In genomic region chr16:78631797-78632196, GRCm38 (mm10) we compare ENCODE assay signal across 26 mouse cellular contexts. TPM values are rescaled to one million over a fixed set of nuclear protein-coding genes. Genes with fewer than 3 reads are reported as not detected.
A peak's percentile ranks its signal among the peaks of the same experiment; 100 is the strongest.
DNase-seq lines count a peak whose midpoint lies in the region; ATAC-seq and TF ChIP-seq lines count a peak whose summit lies in the region.
"Had no signal": no experiment of that assay in that cellular context is flagged by ENCODE, and none has a peak within 500 bp of the region (broad histone marks: within the 10 kb centered on the region; RNA-seq: fewer than 3 reads in every experiment).

No protein-coding gene starts in this region.

- no peak for TF ChIP-seq CTCF in liver, postnatal 0 days (IDR thresholded peaks at IDR 0.05; ENCODE audit: low read depth)

- H3K9ac ChIP-seq in kidney, embryonic 16.5 days (replicated peaks; ENCODE audit: low read length): no peak overlapping the region
- no peak overlapping the region for H3K9ac ChIP-seq in liver, embryonic 15.5 days
- H3K9ac ChIP-seq in liver, embryonic 12.5 days: no peak overlapping the region
- no peak overlapping the region for H3K9ac ChIP-seq in lung, embryonic 15.5 days
- H3K9ac ChIP-seq in liver, postnatal 0 days (replicated peaks): no peak overlapping the region
- H3K9ac ChIP-seq: embryonic facial prominence, embryonic 13.5 days; forebrain, embryonic 12.5 days; forebrain, embryonic 15.5 days; hindbrain, embryonic 12.5 days had no signal

- no peak overlapping the region for H3K4me2 ChIP-seq in kidney, embryonic 16.5 days (replicated peaks; ENCODE audit: low read depth, low read length)
- no peak overlapping the region for H3K4me2 ChIP-seq in liver, embryonic 15.5 days
- H3K4me2 ChIP-seq in liver, embryonic 12.5 days: no peak overlapping the region
- H3K4me2 ChIP-seq in lung, embryonic 15.5 days: no peak overlapping the region
- no peak overlapping the region for H3K4me2 ChIP-seq in liver, postnatal 0 days (ENCODE audit: low read depth, low read length)
- H3K4me2 ChIP-seq: embryonic facial prominence, embryonic 13.5 days; forebrain, embryonic 12.5 days; forebrain, embryonic 15.5 days; heart, embryonic 11.5 days; hindbrain, embryonic 12.5 days had no signal

- H3K27me3 ChIP-seq in kidney, embryonic 16.5 days (ENCODE audit: insufficient read depth, low read length): no peaks in the 10 kb centered on the region
- no peaks in the 10 kb centered on the region for H3K27me3 ChIP-seq in liver, embryonic 15.5 days
- no peaks in the 10 kb centered on the region for H3K27me3 ChIP-seq in liver, embryonic 12.5 days (replicated peaks)
- H3K27me3 ChIP-seq in lung, embryonic 15.5 days: no peaks in the 10 kb centered on the region
- no peaks in the 10 kb centered on the region for H3K27me3 ChIP-seq in liver, postnatal 0 days (ENCODE audit: insufficient read depth, low read length)
- H3K27me3 ChIP-seq: embryonic facial prominence, embryonic 13.5 days; forebrain, embryonic 12.5 days; forebrain, embryonic 15.5 days; hindbrain, embryonic 12.5 days had no signal

- WGBS in kidney, embryonic 16.5 days: 59% methylated on average over 5 of the region's 5 CpGs
- 58% methylated on average over 5 of the region's 5 CpGs for WGBS in liver, embryonic 15.5 days (ENCODE audit: insufficient replicate concordance)
- WGBS in liver, embryonic 12.5 days (ENCODE audit: insufficient replicate concordance): 67% methylated on average over 5 of the region's 5 CpGs
- WGBS in lung, embryonic 15.5 days: 49% methylated on average over 5 of the region's 5 CpGs
- 60% methylated on average over 5 of the region's 5 CpGs for whole genome bisulfite sequencing in liver, postnatal 0 days (ENCODE audit: insufficient replicate concordance)

- TF ChIP-seq EP300 in liver, postnatal 0 days (IDR thresholded peaks at IDR 0.05; ENCODE audit: low read depth): no peak

- no peak overlapping the region for H3K4me3 ChIP-seq in kidney, embryonic 16.5 days (ENCODE audit: low read length)
- H3K4me3 ChIP-seq in liver, embryonic 15.5 days (replicated peaks): no peak overlapping the region
- H3K4me3 ChIP-seq in liver, embryonic 12.5 days: no peak overlapping the region
- no peak overlapping the region for H3K4me3 ChIP-seq in lung, embryonic 15.5 days
- H3K4me3 ChIP-seq in liver, postnatal 0 days (ENCODE audit: low read depth, low read length): no peak overlapping the region
- H3K4me3 ChIP-seq: embryonic facial prominence, embryonic 10.5 days; embryonic facial prominence, embryonic 13.5 days; erythroblast, embryonic 14.5 days; forebrain, embryonic 12.5 days; forebrain, embryonic 15.5 days; heart, adult 2 months; hindbrain, embryonic 12.5 days had no signal

- no peak overlapping the region for H3K27ac ChIP-seq in kidney, embryonic 16.5 days (ENCODE audit: low read length)
- H3K27ac ChIP-seq in liver, embryonic 15.5 days (replicated peaks): no peak overlapping the region
- no peak overlapping the region for H3K27ac ChIP-seq in liver, embryonic 12.5 days
- no peak overlapping the region for H3K27ac ChIP-seq in lung, embryonic 15.5 days
- peak overlapping the region; percentile 48; the same call in 1 of the 2 replicates for H3K27ac ChIP-seq in liver, postnatal 0 days (ENCODE audit: low read depth)
- H3K27ac ChIP-seq: embryonic facial prominence, embryonic 10.5 days; embryonic facial prominence, embryonic 13.5 days; forebrain, embryonic 12.5 days; forebrain, embryonic 15.5 days; heart, adult 2 months; hindbrain, embryonic 12.5 days had no signal

- H3K36me3 ChIP-seq in kidney, embryonic 16.5 days (ENCODE audit: insufficient read depth, low read length): no peaks in the 10 kb centered on the region
- no peaks in the 10 kb centered on the region for H3K36me3 ChIP-seq in liver, embryonic 15.5 days (replicated peaks)
- H3K36me3 ChIP-seq in liver, embryonic 12.5 days: no peaks in the 10 kb centered on the region
- no peaks in the 10 kb centered on the region for H3K36me3 ChIP-seq in lung, embryonic 15.5 days
- no peaks in the 10 kb centered on the region for H3K36me3 ChIP-seq in liver, postnatal 0 days (replicated peaks; ENCODE audit: insufficient read depth, low read length)
- H3K36me3 ChIP-seq: embryonic facial prominence, embryonic 10.5 days; embryonic facial prominence, embryonic 13.5 days; forebrain, embryonic 12.5 days; forebrain, embryonic 15.5 days; hindbrain, embryonic 12.5 days had no signal

- no peaks in the 10 kb centered on the region for H3K4me1 ChIP-seq in kidney, embryonic 16.5 days (ENCODE audit: insufficient read depth, low read length)
- no peaks in the 10 kb centered on the region for H3K4me1 ChIP-seq in liver, embryonic 15.5 days (replicated peaks)
- H3K4me1 ChIP-seq in liver, embryonic 12.5 days: no peaks in the 10 kb centered on the region
- H3K4me1 ChIP-seq in lung, embryonic 15.5 days: no peaks in the 10 kb centered on the region
- no peaks in the 10 kb centered on the region; the same call in 1 of the 2 replicates for H3K4me1 ChIP-seq in liver, postnatal 0 days (ENCODE audit: insufficient read depth)
- H3K4me1 ChIP-seq: embryonic facial prominence, embryonic 10.5 days; embryonic facial prominence, embryonic 13.5 days; forebrain, embryonic 12.5 days; forebrain, embryonic 15.5 days; hindbrain, embryonic 12.5 days had no signal

- DNase-seq in kidney, postnatal 14 days: no peak
- DNase-seq in lung, adult 18-20 months: no peak
- peak; percentile 37 for DNase-seq in liver, postnatal 0 days
- DNase-seq in layer of hippocampus, adult 9-11 months: no peak
- DNase-seq: adrenal gland, adult 8-10 months; adrenal gland, postnatal 25 days; cerebellum, adult 11-12 months; cerebellum, adult 8-10 months; cerebellum, postnatal 10 days; cerebellum, postnatal 36 days; embryo, embryonic 11 days; gastrocnemius, postnatal 10 days; gastrocnemius, postnatal 36 days; heart, adult 2 months had no signal

- ATAC-seq in kidney, embryonic 16.5 days (ENCODE audit: low FRiP score, low TSS enrichment): peak; percentile 28; the same call in 1 of the 2 replicates
- ATAC-seq in liver, embryonic 15.5 days (ENCODE audit: insufficient read depth): peak; percentile 57
- no peak for ATAC-seq in liver, embryonic 12.5 days
- peak; percentile 87 for ATAC-seq in lung, embryonic 15.5 days (ENCODE audit: borderline replicate concordance, extremely low read depth, low FRiP score, low TSS enrichment)
- ATAC-seq in liver, postnatal 0 days: peak; percentile 98
- ATAC-seq: activated CD4-positive, CD25-positive, alpha-beta regulatory T cell, adult 4 months; forebrain, embryonic 15.5 days had no signal

- H3K9me3 ChIP-seq in kidney, embryonic 16.5 days (ENCODE audit: low read length): no peaks in the 10 kb centered on the region
- H3K9me3 ChIP-seq in liver, embryonic 15.5 days (replicated peaks): no peaks in the 10 kb centered on the region
- no peaks in the 10 kb centered on the region for H3K9me3 ChIP-seq in liver, embryonic 12.5 days (replicated peaks)
- no peaks in the 10 kb centered on the region for H3K9me3 ChIP-seq in lung, embryonic 15.5 days
- no peaks in the 10 kb centered on the region for H3K9me3 ChIP-seq in liver, postnatal 0 days (ENCODE audit: low read length)
- H3K9me3 ChIP-seq: embryonic facial prominence, embryonic 10.5 days; embryonic facial prominence, embryonic 13.5 days; forebrain, embryonic 12.5 days; forebrain, embryonic 15.5 days; hindbrain, embryonic 12.5 days had no signal

RNA-seq across cellular contexts. Expression of gene D16Ertd472e, which starts 55.3 kb away (rescaled TPM):
- 11.9 and 14.2 TPM in 2 replicates for polyA plus RNA-seq in kidney, embryonic 16.5 days (2015; fragmentation: Nextera tagmentation; extraction: Ambion mirVana)
- polyA plus RNA-seq in liver, embryonic 15.5 days (2015; fragmentation: Nextera tagmentation; extraction: Ambion mirVana): 3.5 and 4.0 TPM in 2 replicates
- polyA plus RNA-seq in liver, embryonic 12.5 days (2016; fragmentation: Nextera tagmentation; extraction: Ambion mirVana): 8.2 and 8.4 TPM in 2 replicates
- 15.6 and 17.2 TPM in 2 replicates for polyA plus RNA-seq in lung, embryonic 15.5 days (2015; fragmentation: Nextera tagmentation; extraction: Ambion mirVana)
- 4.8 and 6.0 TPM in 2 replicates for polyA plus RNA-seq in liver, postnatal 0 days (2015; fragmentation: Nextera tagmentation; extraction: Ambion mirVana)
